In the genomic region with DNA sequence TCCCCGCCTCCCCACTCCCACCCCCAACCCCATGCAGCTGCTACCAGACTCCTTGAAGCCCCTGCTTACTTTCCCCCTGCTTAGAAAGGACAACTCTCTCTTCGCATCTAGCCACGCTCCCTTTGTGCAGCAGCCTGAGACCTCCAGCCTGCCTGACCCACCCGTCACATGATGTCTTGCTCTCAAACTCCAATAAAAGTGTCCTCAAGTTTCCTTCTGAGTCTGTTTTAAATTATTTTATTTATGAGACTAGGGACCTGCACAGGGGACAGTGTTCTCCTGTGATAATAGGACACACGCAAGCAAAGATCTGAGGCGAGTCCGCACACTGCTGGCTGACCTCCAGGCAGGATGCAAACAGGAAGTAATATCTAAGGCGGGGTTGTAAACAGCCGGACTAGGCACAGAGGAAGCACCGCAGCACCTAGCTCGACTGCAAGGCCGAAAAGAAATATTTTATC, we compare ENCODE assay signal across 8 mouse cellular contexts. TPM values are rescaled to one million over a fixed set of nuclear protein-coding genes. Genes with fewer than 3 reads are reported as not detected.
DNase-seq lines count a peak whose midpoint lies in the region; ATAC-seq and TF ChIP-seq lines count a peak whose summit lies in the region.

No protein-coding gene starts in this region.

- peak overlapping the region; percentile 47; the same call in 1 of the 2 replicates for H3K9ac ChIP-seq in forebrain, embryonic 14.5 days (ENCODE audit: low read length)
- peak overlapping the region; percentile 61 for H3K9ac ChIP-seq in limb, embryonic 11.5 days (ENCODE audit: low read length)
- no peak overlapping the region for H3K9ac ChIP-seq in stomach, embryonic 15.5 days

- DNase-seq in thymus, adult 2 months, result no peak
- DNase-seq in thymus, postnatal 25 days, result no peak
- DNase-seq in forebrain, embryonic 14.5 days (ENCODE audit: low spot score), result peak; percentile 46
- DNase-seq in limb, embryonic 11.5 days (ENCODE audit: low spot score), result peak; percentile 71
- DNase-seq in midbrain, embryonic 10.5 days (ENCODE audit: low spot score), result peak; percentile 58
- no peak for DNase-seq in right cerebral cortex, adult 18-20 months

- whole genome bisulfite sequencing in thymus, adult 2 months, result 27% methylated on average over 12 of the region's 12 CpGs
- WGBS in forebrain, embryonic 14.5 days, result 5% methylated on average over 12 of the region's 12 CpGs
- under 1% methylated on average over 12 of the region's 12 CpGs for WGBS in limb, embryonic 11.5 days
- WGBS in midbrain, embryonic 10.5 days, result 2% methylated on average over 12 of the region's 12 CpGs
- WGBS in stomach, embryonic 15.5 days, result 8% methylated on average over 12 of the region's 12 CpGs

- ATAC-seq in forebrain, embryonic 14.5 days, result no peak
- ATAC-seq in hematopoietic stem cell, adult 5-6 weeks (replicated peaks in 1 of 2; ENCODE audit: insufficient read depth in 1 of 2, low FRiP score in 2 of 2, low TSS enrichment in 1 of 2, low read depth in 1 of 2, poor library complexity in 2 of 2, severe bottlenecking in 2 of 2), result peak; percentile 37 to 45; a peak in 3 of 4 replicates
- peak; percentile 62; the same call in 1 of the 2 replicates for ATAC-seq in limb, embryonic 11.5 days (ENCODE audit: insufficient number of reproducible peaks, low FRiP score, low TSS enrichment, low read depth)
- no peak for ATAC-seq in stomach, embryonic 15.5 days (ENCODE audit: insufficient read depth, low FRiP score, low read depth)

- H3K27ac ChIP-seq in thymus, adult 2 months (ENCODE audit: control insufficient read depth, insufficient read depth, low read length), result peak overlapping the region; percentile 7; the same call in 1 of the 2 replicates
- H3K27ac ChIP-seq in forebrain, embryonic 14.5 days (ENCODE audit: low read depth, low read length), result no peak overlapping the region
- H3K27ac ChIP-seq in limb, embryonic 11.5 days (replicated peaks; ENCODE audit: low read depth, low read length), result peak overlapping the region; percentile 75
- peak overlapping the region; percentile 87 for H3K27ac ChIP-seq in midbrain, embryonic 10.5 days (replicated peaks)
- no peak overlapping the region for H3K27ac ChIP-seq in stomach, embryonic 15.5 days

- TF ChIP-seq CTCF in thymus, adult 2 months (IDR thresholded peaks at IDR 0.05; ENCODE audit: borderline replicate concordance, control insufficient read depth, extremely low read depth, insufficient read depth, low read length, poor library complexity), result no peak

- H3K9me3 ChIP-seq in forebrain, embryonic 14.5 days (replicated peaks; ENCODE audit: control insufficient read depth, low read length), result no peaks in the 10 kb centered on the region
- no peaks in the 10 kb centered on the region for H3K9me3 ChIP-seq in limb, embryonic 11.5 days (ENCODE audit: control insufficient read depth, low read length)
- H3K9me3 ChIP-seq in midbrain, embryonic 10.5 days (replicated peaks), result no peaks in the 10 kb centered on the region
- no peaks in the 10 kb centered on the region for H3K9me3 ChIP-seq in stomach, embryonic 15.5 days

- H3K4me3 ChIP-seq in thymus, adult 2 months (ENCODE audit: control insufficient read depth, insufficient read depth, low read length), result peak overlapping the region; percentile 18; the same call in 1 of the 2 replicates
- H3K4me3 ChIP-seq in forebrain, embryonic 14.5 days (ENCODE audit: low read depth, low read length), result peak overlapping the region; percentile 19
- 0 out of 2 replicates have a peak overlapping the region, but pooled peaks have one; percentile 17 for H3K4me3 ChIP-seq in limb, embryonic 11.5 days (ENCODE audit: low read depth, low read length)
- peak overlapping the region; percentile 48 for H3K4me3 ChIP-seq in midbrain, embryonic 10.5 days
- H3K4me3 ChIP-seq in stomach, embryonic 15.5 days (replicated peaks), result peak overlapping the region; percentile 26

- TF ChIP-seq POLR2A in thymus, adult 2 months (IDR thresholded peaks at IDR 0.05; ENCODE audit: control insufficient read depth, extremely low read depth, insufficient read depth, low read length, poor library complexity), result no peak

- H3K36me3 ChIP-seq in thymus, adult 2 months (ENCODE audit: control insufficient read depth, insufficient read depth, low read length), result no peaks in the 10 kb centered on the region
- H3K36me3 ChIP-seq in forebrain, embryonic 14.5 days (ENCODE audit: control insufficient read depth, insufficient read depth, low read length), result no peaks in the 10 kb centered on the region
- no peaks in the 10 kb centered on the region for H3K36me3 ChIP-seq in limb, embryonic 11.5 days (ENCODE audit: control insufficient read depth, insufficient read depth, low read length)
- H3K36me3 ChIP-seq in midbrain, embryonic 10.5 days, result no peaks in the 10 kb centered on the region
- H3K36me3 ChIP-seq in stomach, embryonic 15.5 days, result no peaks in the 10 kb centered on the region

- peak overlapping the region; percentile 49 for H3K4me2 ChIP-seq in forebrain, embryonic 14.5 days (ENCODE audit: low read length)
- H3K4me2 ChIP-seq in limb, embryonic 11.5 days (ENCODE audit: low read depth, severe bottlenecking), result peak overlapping the region; percentile 41
- peak overlapping the region; percentile 55 for H3K4me2 ChIP-seq in stomach, embryonic 15.5 days

- peaks cover 21% of the 10 kb centered on the region for H3K4me1 ChIP-seq in thymus, adult 2 months (replicated peaks; ENCODE audit: control insufficient read depth, insufficient read depth, low read length)
- peaks cover 4% of the 10 kb centered on the region; the same call in 1 of the 2 replicates for H3K4me1 ChIP-seq in forebrain, embryonic 14.5 days (ENCODE audit: control insufficient read depth, insufficient read depth, low read length)
- no peaks in the 10 kb centered on the region for H3K4me1 ChIP-seq in limb, embryonic 11.5 days (ENCODE audit: control insufficient read depth, insufficient read depth, low read length)
- peaks cover 22% of the 10 kb centered on the region for H3K4me1 ChIP-seq in midbrain, embryonic 10.5 days
- H3K4me1 ChIP-seq in stomach, embryonic 15.5 days, result peaks cover 4% of the 10 kb centered on the region

- no peaks in the 10 kb centered on the region for H3K27me3 ChIP-seq in thymus, adult 2 months (ENCODE audit: control insufficient read depth, insufficient read depth, low read length)
- H3K27me3 ChIP-seq in forebrain, embryonic 14.5 days (replicated peaks; ENCODE audit: control insufficient read depth, insufficient read depth, low read length), result no peaks in the 10 kb centered on the region
- no peaks in the 10 kb centered on the region for H3K27me3 ChIP-seq in limb, embryonic 11.5 days (ENCODE audit: control insufficient read depth, insufficient read depth, low read length)
- H3K27me3 ChIP-seq in midbrain, embryonic 10.5 days (ENCODE audit: low read depth, poor library complexity, severe bottlenecking), result no peaks in the 10 kb centered on the region
- H3K27me3 ChIP-seq in stomach, embryonic 15.5 days (replicated peaks), result no peaks in the 10 kb centered on the region

RNA-seq across cellular contexts. Expression of a gene that starts 58.1 kb away (rescaled TPM):
- 401 and 416 TPM in 2 replicates for polyA plus RNA-seq in thymus, adult 2 months (2012; rRNA removed)
- 62.0 and 68.1 TPM in 2 replicates for polyA plus RNA-seq in forebrain, embryonic 14.5 days (2014; fragmentation: Nextera tagmentation; extraction: Ambion mirVana)
- 67.5 and 70.2 TPM in 2 replicates for total RNA-seq in hematopoietic stem cell, adult 5-6 weeks (2017)
- polyA plus RNA-seq in limb, embryonic 11.5 days (2014; fragmentation: Nextera tagmentation; extraction: Ambion mirVana), result 191 and 194 TPM in 2 replicates
- 165 and 180 TPM in 2 replicates for polyA plus RNA-seq in midbrain, embryonic 10.5 days (2016; fragmentation: Nextera tagmentation; extraction: Ambion mirVana)
- 47.6 and 48.4 TPM in 2 replicates for polyA plus RNA-seq in stomach, embryonic 15.5 days (2015; fragmentation: Nextera tagmentation; extraction: Ambion mirVana)

Comparison
In these comparisons a context has a peak if more than half of its experiments do, and no peak if none do; other contexts are left out.
1. DNase-seq: peak in forebrain, embryonic 14.5 days (single experiment), limb, embryonic 11.5 days (single experiment) and midbrain, embryonic 10.5 days (single experiment); none in thymus, adult 2 months (single experiment), thymus, postnatal 25 days (single experiment) and right cerebral cortex, adult 18-20 months (single experiment).
2. H3K27ac ChIP-seq: peak in thymus, adult 2 months (single experiment), limb, embryonic 11.5 days (single experiment) and midbrain, embryonic 10.5 days (single experiment); none in forebrain, embryonic 14.5 days (single experiment) and stomach, embryonic 15.5 days (single experiment).
3. ATAC-seq: peak in hematopoietic stem cell, adult 5-6 weeks (2 of 2) and limb, embryonic 11.5 days (single experiment); none in forebrain, embryonic 14.5 days (single experiment) and stomach, embryonic 15.5 days (single experiment).
4. Peak in every context shown above with its lines, with median percentiles within 50 percentile points of each other: H3K4me3 ChIP-seq and H3K4me2 ChIP-seq.